Mouse (Mus musculus) lung, postnatal 0 days (tissue): ENCODE measurements around the gene Cd80. TPM values are rescaled to one million over a fixed set of nuclear protein-coding genes. Genes with fewer than 3 reads are reported as not detected.
A peak's percentile ranks its signal among the peaks of the same experiment; 100 is the strongest.

Experiments
- ATAC-seq: fragments of 200-750 bp; cut with Nextera tagmentation; 2 replicates; pipeline ENCODE4 v1.8.0; 2017; ENCODE audit warnings: moderate library complexity
- DNase-seq: peaks from one replicate; pipeline ENCODE4 v3.0.0-alpha.2; 2016; ENCODE audit warnings: low spot score
- H3K27ac ChIP-seq: fragments of 300-500 bp; sonication (generic); 2 replicates; pipeline ENCODE4 v1.5.1; 2014; ENCODE audit warnings: antibody characterized with exemption, mild to moderate bottlenecking, low read length, mixed read lengths
- H3K27me3 ChIP-seq: fragments of 300-500 bp; sonication (generic); replicated peaks from 2 replicates; pipeline ENCODE4 v1.6.1; 2014; ENCODE audit warnings: low read length, mixed read lengths; ENCODE audit not compliant: insufficient read depth
- H3K36me3 ChIP-seq: fragments of 300-500 bp; sonication (generic); 2 replicates; pipeline ENCODE4 v1.6.1; 2014; ENCODE audit warnings: low read length, mixed read lengths; ENCODE audit not compliant: insufficient read depth
- H3K4me1 ChIP-seq: fragments of 300-500 bp; sonication (generic); 2 replicates; pipeline ENCODE4 v1.6.1; 2014; ENCODE audit warnings: antibody characterized with exemption, low read depth, low read length, mixed read lengths; ENCODE audit not compliant: insufficient read depth
- H3K4me2 ChIP-seq: fragments of 300-500 bp; sonication (generic); replicated peaks from 2 replicates; pipeline ENCODE4 v1.6.1; 2014; ENCODE audit warnings: low read depth, mild to moderate bottlenecking, low read length, moderate library complexity, mixed read lengths
- H3K4me3 ChIP-seq: fragments of 300-500 bp; sonication (generic); 2 replicates; pipeline ENCODE4 v1.5.1; 2014; ENCODE audit warnings: low read depth, low read length
- H3K9ac ChIP-seq: fragments of 300-500 bp; sonication (generic); replicated peaks from 2 replicates; pipeline ENCODE4 v1.6.1; 2014; ENCODE audit warnings: low read depth, mild to moderate bottlenecking
- H3K9me3 ChIP-seq: fragments of 300-500 bp; sonication (generic); 2 replicates; pipeline ENCODE4 v1.6.1; 2016; ENCODE audit warnings: low read length, mixed read lengths
- CTCF ChIP-seq: IDR thresholded peaks from 2 replicates; pipeline ENCODE4 v1.5.1; 2016; ENCODE audit warnings: antibody characterized with exemption, mild to moderate bottlenecking
- EP300 ChIP-seq: IDR thresholded peaks from 2 replicates; pipeline ENCODE4 v1.6.1; 2016; ENCODE audit warnings: antibody characterized with exemption, mild to moderate bottlenecking, control low read depth
- WGBS: fragments of 180-500 bp; shearing (Covaris S2); extraction: QIAGEN DNeasy Blood & Tissue Kit; methylation state at CpG from one replicate; pipeline ENCODE4 v1.1.7; 2014; 5-methylcytosine and 5-hydroxymethylcytosine counted together
- polyA plus RNA-seq: library from polyadenylated mRNA; unstranded; fragments of >200 nt; fragmentation: Nextera tagmentation; extraction: Ambion mirVana; gene quantifications from 2 replicates; pipeline ENCODE4 v1.2.1, GENCODE M21; 2015

Cd80 gene
- polyA plus RNA-seq, 1 experiment from 2014 or later = 0.14 TPM

- H3K27ac ChIP-seq = no peak overlapping the region
These were observed 3.4 kb downstream of the Cd80 start for GRCm38 (mm10) chr16:38458600-38459280.

GRCm38 (mm10) chr16:38459990-38460389 lies 4.6 kb downstream of the Cd80 start:
- WGBS = 73% methylated on average over 4 of the region's 4 CpGs
- H3K9me3 ChIP-seq = no peaks in the 10 kb centered on the region
- H3K27me3 ChIP-seq = no peaks in the 10 kb centered on the region
- H3K4me3 ChIP-seq = no peak overlapping the region
- H3K9ac ChIP-seq = no peak overlapping the region
- H3K36me3 ChIP-seq = no peaks in the 10 kb centered on the region
- no peak overlapping the region for H3K27ac ChIP-seq
- no peaks in the 10 kb centered on the region for H3K4me1 ChIP-seq
- no peak for ATAC-seq
- DNase-seq = no peak
- TF ChIP-seq EP300 (no peak), CTCF (no peak)
- no peak overlapping the region for H3K4me2 ChIP-seq

More at GRCm38 (mm10) chr16:38458600-38459280, 3.4 kb downstream of the Cd80 start:
- peak; percentile 44 for ATAC-seq
- Histone ChIP-seq H3K4me1 (no peaks in the 10 kb centered on the region), H3K9me3 (no peaks in the 10 kb centered on the region), H3K36me3 (no peaks in the 10 kb centered on the region), H3K4me2 (no peak overlapping the region), H3K4me3 (no peak overlapping the region), H3K27me3 (no peaks in the 10 kb centered on the region), H3K9ac (no peak overlapping the region)
- WGBS = 57% methylated on average over 6 of the region's 6 CpGs
- peak; percentile 54 for DNase-seq
- TF ChIP-seq CTCF = no peak
- TF ChIP-seq EP300 = no peak

DNA sequence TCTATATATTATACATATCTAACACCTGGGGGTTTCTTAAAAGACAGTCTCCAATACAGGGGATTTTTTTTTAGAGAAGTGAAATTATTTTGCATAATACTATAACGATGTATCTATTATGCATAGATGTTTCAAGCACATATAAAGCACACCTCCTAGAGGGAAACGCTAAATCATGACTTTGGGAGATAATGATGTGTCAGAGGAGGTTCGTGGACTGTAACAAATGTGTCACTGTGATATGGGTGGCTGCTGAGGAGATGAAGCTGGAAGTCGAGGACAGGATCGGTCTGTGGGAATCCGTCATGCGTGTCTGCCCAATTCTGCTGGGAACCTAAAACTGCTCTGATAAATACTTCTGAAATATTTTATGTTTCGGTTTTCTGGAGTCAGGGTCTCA lies 6.4 kb downstream of the Cd80 start:
- ATAC-seq = no peak
- Histone ChIP-seq H3K4me3 (no peak overlapping the region), H3K36me3 (no peaks in the 10 kb centered on the region), H3K4me2 (no peak overlapping the region), H3K27me3 (no peaks in the 10 kb centered on the region), H3K27ac (no peak overlapping the region), H3K4me1 (no peaks in the 10 kb centered on the region), H3K9ac (no peak overlapping the region), H3K9me3 (no peaks in the 10 kb centered on the region)
- 52% methylated on average over 8 of the region's 8 CpGs for WGBS
- DNase-seq = no peak
- TF ChIP-seq EP300 (no peak), CTCF (no peak)

DNA sequence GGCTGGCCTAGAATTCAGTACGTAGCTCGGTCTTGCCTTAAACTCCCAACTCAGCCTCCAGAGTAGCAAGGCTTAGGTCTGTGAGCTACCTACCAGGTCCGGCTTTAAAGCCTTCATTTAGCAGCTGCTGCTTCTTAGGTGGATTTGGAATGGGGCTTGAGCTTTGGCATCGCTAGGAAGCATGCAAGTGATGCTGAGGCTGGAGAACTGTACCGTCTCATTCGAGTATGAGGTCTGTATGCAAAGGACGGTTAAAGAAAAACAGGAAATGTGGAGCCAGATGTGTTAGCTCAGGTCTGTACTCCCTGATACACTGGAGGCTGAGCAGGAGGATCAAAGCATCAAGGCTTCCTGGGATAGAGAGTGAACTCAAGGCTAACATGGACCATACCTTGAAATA lies 6.8 kb downstream of the Cd80 start:
- H3K36me3 ChIP-seq = no peaks in the 10 kb centered on the region
- ATAC-seq (no peak), DNase-seq (no peak)
- H3K4me2 ChIP-seq = no peak overlapping the region
- TF ChIP-seq EP300 (no peak), CTCF (no peak)
- no peaks in the 10 kb centered on the region for H3K9me3 ChIP-seq
- H3K4me3 ChIP-seq = no peak overlapping the region
- no peak overlapping the region for H3K27ac ChIP-seq
- no peaks in the 10 kb centered on the region for H3K27me3 ChIP-seq
- WGBS = 66% methylated on average over 7 of the region's 7 CpGs
- H3K9ac ChIP-seq = no peak overlapping the region
- H3K4me1 ChIP-seq = no peaks in the 10 kb centered on the region

- ATAC-seq = no peak
- WGBS = 86% methylated on average over 5 of the region's 5 CpGs
- no peak for TF ChIP-seq EP300
- TF ChIP-seq CTCF = no peak
These were observed 7.9 kb downstream of the Cd80 start for GRCm38 (mm10) chr16:38463305-38463704.

DNA sequence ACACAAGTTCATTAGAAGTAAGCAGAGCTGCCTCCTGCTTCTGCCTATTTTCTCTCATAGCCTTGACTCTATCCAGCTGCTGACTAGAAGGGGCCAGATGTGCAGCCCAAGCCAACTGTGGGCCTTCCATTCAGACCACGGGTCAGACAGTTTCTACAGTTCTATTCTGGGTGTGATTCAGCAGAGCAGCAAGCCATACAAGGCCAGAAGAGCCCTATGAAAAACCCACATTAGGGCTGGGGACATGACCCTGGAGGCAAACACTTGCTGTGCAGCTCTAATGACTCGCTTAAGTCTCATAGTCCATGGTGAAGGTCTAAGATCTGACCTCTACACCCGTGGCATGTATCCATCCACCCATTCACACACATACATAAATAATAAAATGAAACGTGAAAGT lies 10.7 kb downstream of the Cd80 start:
- H3K4me2 ChIP-seq = no peak overlapping the region
- TF ChIP-seq CTCF = no peak
- no peak for TF ChIP-seq EP300
- no peaks in the 10 kb centered on the region for H3K4me1 ChIP-seq
- H3K27ac ChIP-seq = no peak overlapping the region
- H3K4me3 ChIP-seq = no peak overlapping the region
- H3K9ac ChIP-seq = no peak overlapping the region
- no peaks in the 10 kb centered on the region for H3K36me3 ChIP-seq
- ATAC-seq (no peak), DNase-seq (no peak)
- no peaks in the 10 kb centered on the region for H3K27me3 ChIP-seq
- H3K9me3 ChIP-seq = no peaks in the 10 kb centered on the region
- 67% methylated on average over 4 of the region's 4 CpGs for WGBS

More at GRCm38 (mm10) chr16:38463305-38463704, 7.9 kb downstream of the Cd80 start:
- no peak overlapping the region for H3K4me2 ChIP-seq
- no peak for DNase-seq
- H3K9ac ChIP-seq = no peak overlapping the region
- no peaks in the 10 kb centered on the region for H3K27me3 ChIP-seq
- H3K4me1 ChIP-seq = no peaks in the 10 kb centered on the region
- H3K36me3 ChIP-seq = no peaks in the 10 kb centered on the region
- H3K9me3 ChIP-seq = no peaks in the 10 kb centered on the region
- no peak overlapping the region for H3K4me3 ChIP-seq
- H3K27ac ChIP-seq = no peak overlapping the region
